Mouse (Mus musculus) liver, embryonic 12.5 days (tissue): ENCODE measurements around the gene Vdac1. TPM values are rescaled to one million over a fixed set of nuclear protein-coding genes. Genes with fewer than 3 reads are reported as not detected.
A peak's percentile ranks its signal among the peaks of the same experiment; 100 is the strongest.

Experiments
- ATAC-seq: fragments of 200-750 bp; cut with Nextera tagmentation; 2 replicates; pipeline ENCODE4 v1.8.0; 2017; ENCODE audit warnings: moderate number of reproducible peaks, mild to moderate bottlenecking, moderate library complexity
- H3K27ac ChIP-seq: fragments of 300-500 bp; sonication (generic); 2 replicates; pipeline ENCODE4 v1.5.1; 2016; ENCODE audit warnings: mild to moderate bottlenecking
- H3K27me3 ChIP-seq: fragments of 300-500 bp; sonication (generic); replicated peaks from 2 replicates; pipeline ENCODE4 v1.6.1; 2016; ENCODE audit warnings: mild to moderate bottlenecking, moderate library complexity
- H3K36me3 ChIP-seq: fragments of 300-500 bp; sonication (generic); 2 replicates; pipeline ENCODE4 v1.6.1; 2016; ENCODE audit warnings: mild to moderate bottlenecking, moderate library complexity
- H3K4me1 ChIP-seq: fragments of 300-500 bp; sonication (generic); 2 replicates; pipeline ENCODE4 v1.6.1; 2016
- H3K4me2 ChIP-seq: fragments of 300-500 bp; sonication (generic); 2 replicates; pipeline ENCODE4 v1.6.1; 2016; ENCODE audit warnings: mild to moderate bottlenecking, moderate library complexity
- H3K4me3 ChIP-seq: fragments of 300-500 bp; sonication (generic); 2 replicates; pipeline ENCODE4 v1.5.1; 2016; ENCODE audit warnings: mild to moderate bottlenecking, moderate library complexity
- H3K9ac ChIP-seq: fragments of 300-500 bp; sonication (generic); 2 replicates; pipeline ENCODE4 v1.6.1; 2016; ENCODE audit warnings: mild to moderate bottlenecking, moderate library complexity
- H3K9me3 ChIP-seq: fragments of 300-500 bp; sonication (generic); replicated peaks from 2 replicates; pipeline ENCODE4 v1.6.1; 2016; ENCODE audit warnings: mild to moderate bottlenecking, moderate library complexity
- WGBS: fragments of 180-500 bp; shearing (Covaris S2); methylation state at CpG from one replicate; pipeline ENCODE4 v1.1.7; 2016; ENCODE audit not compliant: insufficient replicate concordance; 5-methylcytosine and 5-hydroxymethylcytosine counted together
- polyA plus RNA-seq: library from polyadenylated mRNA; unstranded; fragments of >200 nt; fragmentation: Nextera tagmentation; extraction: Ambion mirVana; gene quantifications from 2 replicates; pipeline ENCODE4 v1.2.1, GENCODE M21; 2016

Gene Vdac1
- polyA plus RNA-seq, 1 experiment from 2014 or later: 159 TPM

- ATAC-seq: peak; percentile 40
Observed at GRCm38 (mm10) chr11:52361287-52361921, 744 bp downstream of the Vdac1 start.

GRCm38 (mm10) chr11:52364376-52364775, 3.7 kb downstream of the Vdac1 start:
- Histone ChIP-seq H3K9ac (peak overlapping the region; percentile 40; the same call in 1 of the 2 replicates), H3K36me3 (peaks cover 13% of the 10 kb centered on the region), H3K4me1 (peaks cover 86% of the 10 kb centered on the region), H3K9me3 (no peaks in the 10 kb centered on the region), H3K27ac (peak overlapping the region; percentile 55; the same call in 1 of the 2 replicates), H3K4me2 (peak overlapping the region; percentile 20; the same call in 1 of the 2 replicates), H3K27me3 (no peaks in the 10 kb centered on the region), H3K4me3 (no peak overlapping the region)
- ATAC-seq: no peak
- 59% methylated on average over 2 of the region's 2 CpGs for WGBS

More at GRCm38 (mm10) chr11:52361287-52361921, 744 bp downstream of the Vdac1 start:
- Histone ChIP-seq H3K27me3 (no peaks in the 10 kb centered on the region), H3K4me1 (peaks cover 64% of the 10 kb centered on the region), H3K4me3 (peak overlapping the region; percentile 91), H3K9ac (peak overlapping the region; percentile 98), H3K36me3 (peaks cover 8% of the 10 kb centered on the region), H3K27ac (peak overlapping the region; percentile 92), H3K4me2 (peak overlapping the region; percentile 92), H3K9me3 (0 out of 2 replicates have a peak, but pooled peaks cover 3% of the 10 kb centered on the region)
- 0% methylated on average over 47 of the region's 47 CpGs for WGBS

- Histone ChIP-seq H3K27me3 (no peaks in the 10 kb centered on the region), H3K4me2 (peak overlapping the region; percentile 30), H3K4me1 (peaks cover 84% of the 10 kb centered on the region), H3K27ac (peak overlapping the region; percentile 55), H3K36me3 (peaks cover 13% of the 10 kb centered on the region), H3K9me3 (no peaks in the 10 kb centered on the region), H3K4me3 (no peak overlapping the region), H3K9ac (peak overlapping the region; percentile 40; the same call in 1 of the 2 replicates)
- 56% methylated on average over 1 of the region's 1 CpGs for whole genome bisulfite sequencing
- ATAC-seq: no peak
Observed at GRCm38 (mm10) chr11:52365143-52365542, 4.5 kb downstream of the Vdac1 start.

GRCm38 (mm10) chr11:52366358-52366757, 5.7 kb downstream of the Vdac1 start:
- ATAC-seq: peak; percentile 66

GRCm38 (mm10) chr11:52368176-52368985, 7.7 kb downstream of the Vdac1 start:
- no peak overlapping the region for H3K4me3 ChIP-seq
- H3K27me3 ChIP-seq: no peaks in the 10 kb centered on the region
- no peaks in the 10 kb centered on the region for H3K9me3 ChIP-seq
- peaks cover 12% of the 10 kb centered on the region for H3K36me3 ChIP-seq
- no peak overlapping the region for H3K27ac ChIP-seq
- no peak overlapping the region for H3K4me2 ChIP-seq
- peaks cover 89% of the 10 kb centered on the region for H3K4me1 ChIP-seq
- no peak for ATAC-seq
- 50% methylated on average over 10 of the region's 10 CpGs for WGBS
- H3K9ac ChIP-seq: peak overlapping the region; percentile 29; the same call in 1 of the 2 replicates

More at GRCm38 (mm10) chr11:52366358-52366757, 5.7 kb downstream of the Vdac1 start:
- Histone ChIP-seq H3K9ac (peak overlapping the region; percentile 1; the same call in 1 of the 2 replicates), H3K4me2 (peak overlapping the region; percentile 24), H3K27ac (peak overlapping the region; percentile 55; the same call in 1 of the 2 replicates), H3K4me1 (peaks cover 92% of the 10 kb centered on the region), H3K9me3 (no peaks in the 10 kb centered on the region), H3K4me3 (no peak overlapping the region), H3K36me3 (peaks cover 13% of the 10 kb centered on the region), H3K27me3 (no peaks in the 10 kb centered on the region)
- WGBS: 25% methylated on average over 5 of the region's 5 CpGs

GRCm38 (mm10) chr11:52369252-52370134, 8.8 kb downstream of the Vdac1 start:
- no peak overlapping the region for H3K4me2 ChIP-seq
- H3K27ac ChIP-seq: no peak overlapping the region
- no peak overlapping the region for H3K4me3 ChIP-seq
- H3K4me1 ChIP-seq: peaks cover 85% of the 10 kb centered on the region
- no peaks in the 10 kb centered on the region for H3K9me3 ChIP-seq
- no peak for ATAC-seq
- peaks cover 12% of the 10 kb centered on the region for H3K36me3 ChIP-seq
- H3K27me3 ChIP-seq: no peaks in the 10 kb centered on the region
- no peak overlapping the region for H3K9ac ChIP-seq
- WGBS: 67% methylated on average over 9 of the region's 9 CpGs

GRCm38 (mm10) chr11:52370135-52370452, 9.4 kb downstream of the Vdac1 start:
- H3K4me2 ChIP-seq: no peak overlapping the region
- 89% methylated on average over 2 of the region's 2 CpGs for WGBS

GRCm38 (mm10) chr11:52370538-52370937, 9.9 kb downstream of the Vdac1 start:
- Histone ChIP-seq H3K4me3 (no peak overlapping the region), H3K4me2 (no peak overlapping the region), H3K27me3 (no peaks in the 10 kb centered on the region), H3K27ac (peak overlapping the region; percentile 32; the same call in 1 of the 2 replicates), H3K9ac (no peak overlapping the region), H3K36me3 (peaks cover 22% of the 10 kb centered on the region), H3K9me3 (no peaks in the 10 kb centered on the region), H3K4me1 (peaks cover 75% of the 10 kb centered on the region)
- WGBS: 50% methylated on average over 2 of the region's 2 CpGs
- ATAC-seq: no peak

More at GRCm38 (mm10) chr11:52370135-52370452, 9.4 kb downstream of the Vdac1 start:
- H3K36me3 ChIP-seq: peaks cover 18% of the 10 kb centered on the region
- no peak for ATAC-seq
- peaks cover 79% of the 10 kb centered on the region for H3K4me1 ChIP-seq
- H3K27ac ChIP-seq: no peak overlapping the region
- H3K9me3 ChIP-seq: no peaks in the 10 kb centered on the region
- no peak overlapping the region for H3K4me3 ChIP-seq
- H3K9ac ChIP-seq: no peak overlapping the region
- no peaks in the 10 kb centered on the region for H3K27me3 ChIP-seq

- H3K27ac ChIP-seq: no peak overlapping the region
- H3K27me3 ChIP-seq: no peaks in the 10 kb centered on the region
- H3K4me1 ChIP-seq: peaks cover 43% of the 10 kb centered on the region
- H3K9ac ChIP-seq: no peak overlapping the region
- no peak overlapping the region for H3K4me2 ChIP-seq
- H3K9me3 ChIP-seq: no peaks in the 10 kb centered on the region
- H3K36me3 ChIP-seq: peaks cover 49% of the 10 kb centered on the region
- WGBS: 76% methylated on average over 7 of the region's 7 CpGs
- ATAC-seq: peak; percentile 44; the same call in 1 of the 2 replicates
- H3K4me3 ChIP-seq: no peak overlapping the region
Observed at GRCm38 (mm10) chr11:52373841-52374240, 13.2 kb downstream of the Vdac1 start.

- 60% methylated on average over 6 of the region's 6 CpGs for WGBS
- ATAC-seq: 0 out of 2 replicates have a peak, but pooled peaks have one; percentile 35
- H3K36me3 ChIP-seq: peaks cover 54% of the 10 kb centered on the region
Observed at GRCm38 (mm10) chr11:52374340-52374739, 13.7 kb downstream of the Vdac1 start.

GRCm38 (mm10) chr11:52377579-52377978, 16.9 kb downstream of the Vdac1 start:
- no peak overlapping the region for H3K4me3 ChIP-seq
- no peak for ATAC-seq
- H3K9ac ChIP-seq: no peak overlapping the region
- H3K9me3 ChIP-seq: no peaks in the 10 kb centered on the region
- no peak overlapping the region for H3K27ac ChIP-seq
- H3K27me3 ChIP-seq: no peaks in the 10 kb centered on the region
- 85% methylated on average over 4 of the region's 4 CpGs for WGBS
- peaks cover 12% of the 10 kb centered on the region for H3K4me1 ChIP-seq
- no peak overlapping the region for H3K4me2 ChIP-seq
- peaks cover 83% of the 10 kb centered on the region for H3K36me3 ChIP-seq

More at GRCm38 (mm10) chr11:52374340-52374739, 13.7 kb downstream of the Vdac1 start:
- H3K9ac ChIP-seq: no peak overlapping the region
- no peaks in the 10 kb centered on the region for H3K27me3 ChIP-seq
- H3K4me1 ChIP-seq: peaks cover 38% of the 10 kb centered on the region
- H3K4me3 ChIP-seq: no peak overlapping the region
- H3K9me3 ChIP-seq: no peaks in the 10 kb centered on the region
- no peak overlapping the region for H3K4me2 ChIP-seq
- no peak overlapping the region for H3K27ac ChIP-seq
